Mouse (Mus musculus) forebrain, embryonic 13.5 days (tissue): Measurements from ENCODE around the gene Mecp2. TPM values are rescaled to one million over a fixed set of nuclear protein-coding genes. Genes with fewer than 3 reads are reported as not detected.

ENCODE experiments used
- ATAC-seq: fragments of 200-750 bp; cut with Nextera tagmentation; 2 replicates; pipeline ENCODE4 v1.8.0; 2017
- H3K27ac ChIP-seq: fragments of 300-500 bp; sonication (generic); 2 replicates; pipeline ENCODE4 v1.5.1; 2015; ENCODE audit warnings: inconsistent platforms, mild to moderate bottlenecking, moderate library complexity
- H3K27me3 ChIP-seq: fragments of 300-500 bp; sonication (generic); 2 replicates; pipeline ENCODE4 v1.6.1; 2015; ENCODE audit warnings: mild to moderate bottlenecking, inconsistent platforms
- H3K36me3 ChIP-seq: fragments of 300-500 bp; sonication (generic); 2 replicates; pipeline ENCODE4 v1.6.1; 2015; ENCODE audit warnings: mild to moderate bottlenecking, inconsistent platforms; ENCODE audit not compliant: poor library complexity, severe bottlenecking
- H3K4me1 ChIP-seq: fragments of 300-500 bp; sonication (generic); 2 replicates; pipeline ENCODE4 v1.6.1; 2015; ENCODE audit warnings: inconsistent platforms
- H3K4me2 ChIP-seq: fragments of 300-500 bp; sonication (generic); 2 replicates; pipeline ENCODE4 v1.6.1; 2015; ENCODE audit warnings: inconsistent platforms, mild to moderate bottlenecking, moderate library complexity
- H3K4me3 ChIP-seq: fragments of 300-500 bp; sonication (generic); 2 replicates; pipeline ENCODE4 v1.5.1; 2015; ENCODE audit warnings: mild to moderate bottlenecking, inconsistent platforms
- H3K9ac ChIP-seq: fragments of 300-500 bp; sonication (generic); 2 replicates; pipeline ENCODE4 v1.6.1; 2015; ENCODE audit warnings: mild to moderate bottlenecking, inconsistent platforms
- H3K9me3 ChIP-seq: fragments of 300-500 bp; sonication (generic); replicated peaks from 2 replicates; pipeline ENCODE4 v1.6.1; 2016; ENCODE audit warnings: inconsistent platforms
- WGBS: fragments of 180-500 bp; shearing (Covaris S2); methylation state at CpG from one replicate; pipeline ENCODE4 v1.1.7; 2015; 5-methylcytosine and 5-hydroxymethylcytosine counted together
- polyA plus RNA-seq: library from polyadenylated mRNA; unstranded; fragments of >200 nt; fragmentation: Nextera tagmentation; extraction: Ambion mirVana; gene quantifications from 2 replicates; pipeline ENCODE4 v1.2.1, GENCODE M21; 2015

Mecp2 gene
- polyA plus RNA-seq, 1 experiment from 2014 or later: 18.3 TPM

GRCm38 (mm10) chrX:74084946-74085498, 50.1 kb downstream of the Mecp2 start:
- Histone ChIP-seq H3K36me3 (no peaks in the 10 kb centered on the region), H3K4me3 (peak overlapping the region; percentile 56), H3K4me2 (peak overlapping the region; percentile 64), H3K9ac (peak overlapping the region; percentile 77), H3K27ac (peak overlapping the region; percentile 97), H3K27me3 (no peaks in the 10 kb centered on the region), H3K4me1 (peaks cover 17% of the 10 kb centered on the region), H3K9me3 (no peaks in the 10 kb centered on the region)
- WGBS: 19% methylated on average over 29 of the region's 56 CpGs
- peak; percentile 83 for ATAC-seq

- Histone ChIP-seq H3K27ac (peak overlapping the region; percentile 97), H3K9me3 (no peaks in the 10 kb centered on the region), H3K4me3 (peak overlapping the region; percentile 56), H3K27me3 (no peaks in the 10 kb centered on the region), H3K4me2 (peak overlapping the region; percentile 64), H3K4me1 (peaks cover 17% of the 10 kb centered on the region), H3K36me3 (0 out of 2 replicates have a peak, but pooled peaks cover under 1% of the 10 kb centered on the region), H3K9ac (peak overlapping the region; percentile 77)
- 23% methylated on average over 16 of the region's 17 CpGs for WGBS
- ATAC-seq: no peak; the same call in 1 of the 2 replicates
These were observed 50.8 kb downstream of the Mecp2 start for GRCm38 (mm10) chrX:74084276-74084837.

- Histone ChIP-seq H3K4me3 (no peak overlapping the region), H3K36me3 (no peaks in the 10 kb centered on the region; the same call in 1 of the 2 replicates), H3K4me2 (no peak overlapping the region), H3K9ac (no peak overlapping the region), H3K27ac (no peak overlapping the region), H3K9me3 (no peaks in the 10 kb centered on the region), H3K27me3 (no peaks in the 10 kb centered on the region), H3K4me1 (no peaks in the 10 kb centered on the region)
- no peak for ATAC-seq
These were observed 64.4 kb downstream of the Mecp2 start for GRCm38 (mm10) chrX:74070794-74071193.

GRCm38 (mm10) chrX:74067891-74068290, 67.3 kb downstream of the Mecp2 start:
- no peaks in the 10 kb centered on the region for H3K9me3 ChIP-seq
- no peaks in the 10 kb centered on the region for H3K4me1 ChIP-seq
- H3K27ac ChIP-seq: no peak overlapping the region
- 79% methylated on average over 9 of the region's 9 CpGs for WGBS
- H3K9ac ChIP-seq: no peak overlapping the region
- no peak for ATAC-seq
- no peak overlapping the region for H3K4me3 ChIP-seq
- H3K27me3 ChIP-seq: no peaks in the 10 kb centered on the region
- H3K36me3 ChIP-seq: no peaks in the 10 kb centered on the region; the same call in 1 of the 2 replicates
- no peak overlapping the region for H3K4me2 ChIP-seq

- ATAC-seq: no peak
- WGBS: 82% methylated on average over 1 of the region's 1 CpGs
- H3K27me3 ChIP-seq: no peaks in the 10 kb centered on the region
- no peaks in the 10 kb centered on the region for H3K9me3 ChIP-seq
- H3K4me1 ChIP-seq: no peaks in the 10 kb centered on the region
- no peaks in the 10 kb centered on the region for H3K36me3 ChIP-seq
- H3K27ac ChIP-seq: no peak overlapping the region
- no peak overlapping the region for H3K4me3 ChIP-seq
- no peak overlapping the region for H3K4me2 ChIP-seq
- H3K9ac ChIP-seq: no peak overlapping the region
These were observed 90.1 kb downstream of the Mecp2 start for GRCm38 (mm10) chrX:74045107-74045506.

GRCm38 (mm10) chrX:74037702-74038375, 97.3 kb downstream of the Mecp2 start:
- no peak for ATAC-seq
- H3K36me3 ChIP-seq: peaks cover 37% of the 10 kb centered on the region
- no peak overlapping the region for H3K27ac ChIP-seq
- no peaks in the 10 kb centered on the region for H3K4me1 ChIP-seq
- H3K4me2 ChIP-seq: no peak overlapping the region
- 83% methylated on average over 5 of the region's 5 CpGs for WGBS
- H3K27me3 ChIP-seq: no peaks in the 10 kb centered on the region
- no peak overlapping the region for H3K4me3 ChIP-seq
- no peak overlapping the region for H3K9ac ChIP-seq
- H3K9me3 ChIP-seq: no peaks in the 10 kb centered on the region

- no peak overlapping the region for H3K27ac ChIP-seq
These were observed 105.2 kb downstream of the Mecp2 start for GRCm38 (mm10) chrX:74030000-74030399.

GRCm38 (mm10) chrX:74023188-74024049, 111.7 kb downstream of the Mecp2 start, which contains the start of gene Irak1:
TSS of gene Irak1 (minus strand) at chrX:74023918.
- Histone ChIP-seq H3K9me3 (no peaks in the 10 kb centered on the region), H3K4me1 (peaks cover 9% of the 10 kb centered on the region), H3K4me2 (peak within 1 kb of the TSS; percentile 63), H3K27ac (peak within 1 kb of the TSS; percentile 75), H3K4me3 (peak within 1 kb of the TSS; percentile 54), H3K27me3 (no peaks in the 10 kb centered on the region), H3K9ac (peak within 1 kb of the TSS; percentile 86), H3K36me3 (peaks cover 13% of the 10 kb centered on the region; the same call in 1 of the 2 replicates)
- ATAC-seq: peak; percentile 89
- WGBS: 19% methylated on average over 71 of the region's 72 CpGs

More at GRCm38 (mm10) chrX:74030000-74030399, 105.2 kb downstream of the Mecp2 start:
- no peak overlapping the region for H3K4me3 ChIP-seq
- no peaks in the 10 kb centered on the region for H3K4me1 ChIP-seq
- H3K9ac ChIP-seq: no peak overlapping the region
- WGBS: 90% methylated on average over 1 of the region's 1 CpGs
- H3K27me3 ChIP-seq: no peaks in the 10 kb centered on the region
- peaks cover 14% of the 10 kb centered on the region for H3K36me3 ChIP-seq
- no peak overlapping the region for H3K4me2 ChIP-seq
- no peaks in the 10 kb centered on the region for H3K9me3 ChIP-seq
- no peak for ATAC-seq

- Histone ChIP-seq H3K4me3 (peak overlapping the region; percentile 54), H3K9me3 (no peaks in the 10 kb centered on the region), H3K27ac (no peak overlapping the region; the same call in 1 of the 2 replicates), H3K4me2 (peak overlapping the region; percentile 63), H3K4me1 (peaks cover 9% of the 10 kb centered on the region), H3K36me3 (peaks cover 20% of the 10 kb centered on the region; the same call in 1 of the 2 replicates), H3K9ac (peak overlapping the region; percentile 86), H3K27me3 (no peaks in the 10 kb centered on the region)
- 21% methylated on average over 6 of the region's 6 CpGs for WGBS
- ATAC-seq: no peak
These were observed 112.4 kb downstream of the Mecp2 start for GRCm38 (mm10) chrX:74022795-74023187.

- Histone ChIP-seq H3K9me3 (no peaks in the 10 kb centered on the region), H3K4me3 (no peak overlapping the region), H3K4me1 (no peaks in the 10 kb centered on the region), H3K4me2 (no peak overlapping the region), H3K9ac (no peak overlapping the region), H3K27me3 (no peaks in the 10 kb centered on the region), H3K27ac (no peak overlapping the region), H3K36me3 (peaks cover 23% of the 10 kb centered on the region)
- 92% methylated on average over 1 of the region's 1 CpGs for WGBS
- no peak for ATAC-seq
These were observed 120.6 kb downstream of the Mecp2 start for GRCm38 (mm10) chrX:74014597-74014996.

GRCm38 (mm10) chrX:74008063-74008462, 127.1 kb downstream of the Mecp2 start:
- Histone ChIP-seq H3K9me3 (no peaks in the 10 kb centered on the region), H3K9ac (no peak overlapping the region), H3K4me3 (no peak overlapping the region), H3K4me1 (no peaks in the 10 kb centered on the region), H3K4me2 (no peak overlapping the region), H3K27ac (no peak overlapping the region), H3K27me3 (no peaks in the 10 kb centered on the region), H3K36me3 (no peaks in the 10 kb centered on the region)
- no peak for ATAC-seq
- 24% methylated on average over 8 of the region's 8 CpGs for WGBS

GRCm38 (mm10) chrX:74006401-74006800, 128.8 kb downstream of the Mecp2 start:
- H3K4me3 ChIP-seq: no peak overlapping the region
- no peaks in the 10 kb centered on the region for H3K27me3 ChIP-seq
- H3K27ac ChIP-seq: no peak overlapping the region
- no peaks in the 10 kb centered on the region for H3K4me1 ChIP-seq
- H3K4me2 ChIP-seq: no peak overlapping the region
- 88% methylated on average over 21 of the region's 21 CpGs for WGBS
- no peak for ATAC-seq
- no peaks in the 10 kb centered on the region for H3K9me3 ChIP-seq
- no peak overlapping the region for H3K9ac ChIP-seq
- H3K36me3 ChIP-seq: no peaks in the 10 kb centered on the region
